Mouse (Mus musculus): ENCODE measurements around the gene Tasp1. TPM values are rescaled to one million over a fixed set of nuclear protein-coding genes. Genes with fewer than 3 reads are reported as not detected.

Gene Tasp1
- total and polyA plus RNA-seq, 3 experiments, result 17.0 to 31.5 TPM; not detected in 1

DNA sequence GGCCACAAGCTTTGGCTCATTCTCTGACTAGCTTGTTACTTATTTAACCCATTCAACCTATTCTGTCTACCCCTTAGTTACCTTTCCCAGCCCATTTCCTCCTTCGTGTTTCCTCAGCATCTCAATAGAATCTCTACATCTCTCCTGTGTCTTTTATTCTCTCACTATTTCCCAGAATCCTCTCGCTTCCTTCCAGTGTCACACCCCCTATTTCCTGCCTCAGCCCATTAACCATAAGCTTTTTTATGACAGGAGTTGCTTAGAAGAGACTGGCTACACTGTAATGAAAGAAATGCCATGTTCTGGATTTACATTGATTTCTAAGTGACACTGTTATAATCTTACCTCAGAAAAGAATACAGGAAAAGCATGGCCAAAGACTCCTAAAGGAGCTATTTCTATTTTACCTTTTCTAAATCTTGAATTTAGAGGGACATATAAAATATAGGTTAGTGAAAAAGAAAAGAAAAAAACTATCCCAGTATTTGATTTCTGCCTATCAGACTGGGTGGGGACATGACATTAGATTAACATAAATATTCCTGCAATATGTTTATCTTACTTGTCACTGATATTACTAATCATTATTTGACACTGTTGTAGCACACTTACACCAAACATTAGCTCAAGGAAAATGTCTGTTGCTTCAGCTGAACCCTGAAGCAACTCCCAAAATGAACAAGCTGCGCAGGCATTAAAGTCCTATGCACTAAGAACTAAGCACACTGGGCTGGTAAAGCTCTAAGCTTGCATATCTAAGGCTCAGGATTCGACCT, 6.3 kb downstream of the Tasp1 start:
- Histone ChIP-seq H3K4me1 (ENCODE audit: control insufficient read depth in 1 of 2, insufficient read depth in 2 of 2, low read length in 2 of 2) (peaks cover 18 to 22% of the 10 kb centered on the region in 2 experiments), H3K79me2 (ENCODE audit: control insufficient read depth, insufficient read depth, low read length, poor library complexity) (peaks cover 35% of the 10 kb centered on the region), H3K9me3 (replicated peaks; ENCODE audit: insufficient read depth, low read length) (no peaks in the 10 kb centered on the region), H3K36me3 (ENCODE audit: control insufficient read depth in 1 of 2, insufficient read depth in 2 of 2, low read length in 2 of 2) (peaks cover 22 to 46% of the 10 kb centered on the region in 2 experiments), H3K9ac (ENCODE audit: control insufficient read depth, low read depth, low read length, poor library complexity, severe bottlenecking) (no peak overlapping the region), H3K27ac (ENCODE audit: control insufficient read depth, low read depth, low read length) (peak overlapping the region; percentile 7; the same call in 1 of the 2 replicates), H3K27me3 (ENCODE audit: control insufficient read depth in 1 of 2, insufficient read depth in 2 of 2, low read length in 2 of 2) (no peaks in the 10 kb centered on the region), H3K4me3 (ENCODE audit: control insufficient read depth in 1 of 2, insufficient read depth in 1 of 2, low read depth in 2 of 2, low read length in 2 of 2) (no peak overlapping the region)
- no peak for DNase-seq (ENCODE audit: low read depth, low spot score)
- no peak for TF ChIP-seq POLR2AphosphoS5 (IDR thresholded peaks at IDR 0.05; ENCODE audit: borderline replicate concordance, low read depth, low read length)
- TF ChIP-seq SMC3 (IDR thresholded peaks at IDR 0.05; ENCODE audit: low read depth, low read length), result no peak
- no peak for TF ChIP-seq E2F4 (IDR thresholded peaks at IDR 0.05; ENCODE audit: borderline replicate concordance, low read depth, low read length)
- TF ChIP-seq GATA1 (IDR thresholded peaks at IDR 0.05; ENCODE audit: low read depth, low read length), result 0 out of 2 replicates have a peak, but pooled peaks have one; percentile 31
- TF ChIP-seq EP300 (IDR thresholded peaks at IDR 0.05; ENCODE audit: low read depth in 1 of 2, low read length in 2 of 2), result peak in 1 of 2 experiments; percentile 61; a peak in 1 of 4 replicates
- no peak for TF ChIP-seq POLR2A (IDR thresholded peaks at IDR 0.05; ENCODE audit: control insufficient read depth in 1 of 2, insufficient read depth in 1 of 2, low read depth in 1 of 2, low read length in 2 of 2, poor library complexity in 1 of 2)
- no peak for TF ChIP-seq KAT2A (conservative IDR thresholded peaks at IDR 0.05; ENCODE audit: low read depth, low read length)
- no peak for TF ChIP-seq SIN3A (IDR thresholded peaks at IDR 0.05; ENCODE audit: low read length)
- no peak for TF ChIP-seq USF2 (IDR thresholded peaks at IDR 0.05; ENCODE audit: borderline replicate concordance in 1 of 2, insufficient read depth in 1 of 2, low read depth in 1 of 2, low read length in 2 of 2)
- TF ChIP-seq ZC3H11A (IDR thresholded peaks at IDR 0.05; ENCODE audit: low read depth, low read length), result no peak
- peak; percentile 48; the same call in 1 of the 2 replicates for TF ChIP-seq TCF12 (IDR thresholded peaks at IDR 0.05; ENCODE audit: low read depth, low read length)
- no peak for TF ChIP-seq POLR2AphosphoS2 (IDR thresholded peaks at IDR 0.05; ENCODE audit: low read length)

DNA sequence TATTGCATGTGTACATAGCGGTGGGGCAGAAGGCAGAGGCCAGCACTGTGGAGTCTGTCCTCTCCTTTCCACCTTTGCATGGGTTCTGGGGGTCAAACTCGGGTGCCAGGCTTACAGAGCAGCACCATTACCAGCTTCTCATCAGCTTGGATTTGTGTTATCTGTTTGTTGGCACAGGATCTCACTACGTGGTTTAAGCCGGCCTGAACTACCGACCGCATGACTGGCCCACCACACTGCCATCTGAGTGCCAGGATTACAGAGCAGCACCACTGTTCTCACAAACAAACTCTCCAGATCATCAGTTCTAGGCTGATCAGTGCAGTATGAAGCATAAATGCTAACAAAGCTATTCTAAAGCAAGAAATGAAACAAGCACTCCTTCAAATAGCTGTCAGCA, 8.5 kb downstream of the Tasp1 start:
- TF ChIP-seq TCF12 (IDR thresholded peaks at IDR 0.05; ENCODE audit: low read depth, low read length) (no peak), MAX (IDR thresholded peaks at IDR 0.05; ENCODE audit: low read length) (no peak), GABPA (IDR thresholded peaks at IDR 0.05; ENCODE audit: low read depth, low read length) (no peak), USF1 (IDR thresholded peaks at IDR 0.05; ENCODE audit: low read depth, low read length) (peak; percentile 20; the same call in 1 of the 2 replicates), CHD1 (IDR thresholded peaks at IDR 0.05; ENCODE audit: low read depth, low read length) (no peak)
- no peak overlapping the region for H3K4me3 ChIP-seq (ENCODE audit: control insufficient read depth in 1 of 2, insufficient read depth in 1 of 2, low read depth in 2 of 2, low read length in 2 of 2)
- no peaks in the 10 kb centered on the region for H3K27me3 ChIP-seq (ENCODE audit: control insufficient read depth in 1 of 2, insufficient read depth in 2 of 2, low read length in 2 of 2)
- peaks cover 30 to 46% of the 10 kb centered on the region in 2 experiments for H3K36me3 ChIP-seq (ENCODE audit: control insufficient read depth in 1 of 2, insufficient read depth in 2 of 2, low read length in 2 of 2)
- no peak overlapping the region for H3K27ac ChIP-seq (ENCODE audit: control insufficient read depth, low read depth, low read length)
- H3K9me3 ChIP-seq (replicated peaks; ENCODE audit: insufficient read depth, low read length), result no peaks in the 10 kb centered on the region
- peak; percentile 42 for DNase-seq (ENCODE audit: low read depth, low spot score)
- H3K4me1 ChIP-seq (ENCODE audit: control insufficient read depth in 1 of 2, insufficient read depth in 2 of 2, low read length in 2 of 2), result peaks cover 14 to 28% of the 10 kb centered on the region in 2 experiments
- H3K79me2 ChIP-seq (ENCODE audit: control insufficient read depth, insufficient read depth, low read length, poor library complexity), result peaks cover 21% of the 10 kb centered on the region
- H3K9ac ChIP-seq (ENCODE audit: control insufficient read depth, low read depth, low read length, poor library complexity, severe bottlenecking), result no peak overlapping the region
